Mouse (Mus musculus) small intestine, adult 2 months (tissue): ENCODE data around the gene Cib1.

Experiments
- CTCF ChIP-seq: fragments of 200-500 bp; IDR thresholded peaks from 2 replicates; pipeline ENCODE4 v1.5.1; 2012; ENCODE audit warnings: low read depth, mild to moderate bottlenecking, control low read depth, inconsistent platforms, low read length, moderate library complexity, mixed read lengths; ENCODE audit not compliant: insufficient replicate concordance, insufficient read length; ENCODE audit errors: extremely low read depth
- POLR2A ChIP-seq: fragments of 200-500 bp; IDR thresholded peaks from 2 replicates; pipeline ENCODE4 v1.6.1; 2012; ENCODE audit warnings: low read depth, mild to moderate bottlenecking, control low read depth, inconsistent platforms, low read length, moderate library complexity

- TF ChIP-seq CTCF (no peak), POLR2A (no peak)
Observed at GRCm38 (mm10) chr7:80191455-80191854, 41.2 kb downstream of the Cib1 start.
